Mouse (Mus musculus): ENCODE measurements around the gene Ggt6.

- TF ChIP-seq CHD2 (IDR thresholded peaks at IDR 0.05; ENCODE audit: low read depth, low read length) (no peak), ZC3H11A (IDR thresholded peaks at IDR 0.05; ENCODE audit: borderline replicate concordance, low read depth, low read length) (no peak), MAFK (IDR thresholded peaks at IDR 0.05; ENCODE audit: insufficient read depth, low read depth, low read length) (no peak), HCFC1 (IDR thresholded peaks at IDR 0.05; ENCODE audit: borderline replicate concordance, insufficient read depth, low read length) (no peak)
These were observed 41.9 kb downstream of the Ggt6 start for GRCm38 (mm10) chr11:72477182-72477581.
